Mouse (Mus musculus) gastrocnemius, adult 18-20 months (tissue): ENCODE data around the gene Rrp12. TPM values are rescaled to one million over a fixed set of nuclear protein-coding genes. Genes with fewer than 3 reads are reported as not detected.
A peak's percentile ranks its signal among the peaks of the same experiment; 100 is the strongest.
"Not testable (repeated sequence)": the region's sequence is repeated elsewhere in the genome, so short reads cannot be mapped to it uniquely, and the experiment has no call there.

ENCODE experiments used
- DNase-seq: peaks from one replicate; pipeline ENCODE4 v3.0.0; 2021; ENCODE audit warnings: low spot score
- total RNA-seq, 2 experiments: library from RNA; stranded (reverse); gene quantifications; 2 replicates each; pipeline ENCODE4 v1.2.3; 2021

Rrp12 gene
- total RNA-seq, 2 experiments from 2014 or later = 31.0 to 31.2 TPM

GRCm38 (mm10) chr19:41850021-41850718 is 45.8 kb downstream of the Rrp12 start:
- DNase-seq = no peak

GRCm38 (mm10) chr19:41847992-41848851 is 47.8 kb downstream of the Rrp12 start, which contains the start of gene Frat2:
TSS of gene Frat2 (minus strand) at chr19:41848132.
- peak; percentile 88 for DNase-seq

- not testable (repeated sequence) for DNase-seq
Measured at GRCm38 (mm10) chr19:41847614-41847991, 48.4 kb downstream of the Rrp12 start.

GRCm38 (mm10) chr19:41847091-41847581 is 48.8 kb downstream of the Rrp12 start:
- peak; percentile 38 for DNase-seq

GRCm38 (mm10) chr19:41846366-41847090 is 49.4 kb downstream of the Rrp12 start:
- DNase-seq = peak; percentile 50

GRCm38 (mm10) chr19:41844345-41844744 is 51.6 kb downstream of the Rrp12 start:
- no peak for DNase-seq

GRCm38 (mm10) chr19:41842706-41843105 is 53.3 kb downstream of the Rrp12 start:
- no peak for DNase-seq

GRCm38 (mm10) chr19:41842196-41842595 is 53.8 kb downstream of the Rrp12 start:
- no peak for DNase-seq

- peak; percentile 73 for DNase-seq
Measured at GRCm38 (mm10) chr19:41841105-41841750, 54.7 kb downstream of the Rrp12 start.

GRCm38 (mm10) chr19:41839685-41840084 is 56.3 kb downstream of the Rrp12 start:
- DNase-seq = no peak

- DNase-seq = no peak
Measured at GRCm38 (mm10) chr19:41838808-41839207, 57.2 kb downstream of the Rrp12 start.

GRCm38 (mm10) chr19:41837917-41838261 is 58.1 kb downstream of the Rrp12 start:
- DNase-seq = no peak

GRCm38 (mm10) chr19:41837194-41837916 is 58.6 kb downstream of the Rrp12 start:
- DNase-seq = no peak

- DNase-seq = no peak
Measured at GRCm38 (mm10) chr19:41836719-41837118, 59.3 kb downstream of the Rrp12 start.

- no peak for DNase-seq
Measured at GRCm38 (mm10) chr19:41835816-41836215, 60.2 kb downstream of the Rrp12 start.

- no peak for DNase-seq
Measured at GRCm38 (mm10) chr19:41835407-41835806, 60.6 kb downstream of the Rrp12 start.

- no peak for DNase-seq
Measured at GRCm38 (mm10) chr19:41832501-41833201, 63.3 kb downstream of the Rrp12 start.

GRCm38 (mm10) chr19:41831718-41832391 is 64.1 kb downstream of the Rrp12 start:
- DNase-seq = no peak

GRCm38 (mm10) chr19:41831101-41831570 is 64.8 kb downstream of the Rrp12 start:
- DNase-seq = no peak
